Mouse (Mus musculus) heart, embryonic 13.5 days (tissue): ENCODE measurements around the gene Vav3. TPM values are rescaled to one million over a fixed set of nuclear protein-coding genes. Genes with fewer than 3 reads are reported as not detected.

Experiments used
- ATAC-seq: fragments of 200-750 bp; cut with Nextera tagmentation; 2 replicates; pipeline ENCODE4 v1.8.0; 2017; ENCODE audit warnings: moderate TSS enrichment; ENCODE audit not compliant: insufficient number of reproducible peaks, low FRiP score, low TSS enrichment; ENCODE audit errors: extremely low read depth
- H3K27ac ChIP-seq: fragments of 300-500 bp; sonication (generic); replicated peaks from 2 replicates; pipeline ENCODE4 v1.5.1; 2015; ENCODE audit warnings: moderate library complexity, mild to moderate bottlenecking, inconsistent platforms
- H3K27me3 ChIP-seq: fragments of 300-500 bp; sonication (generic); replicated peaks from 2 replicates; pipeline ENCODE4 v1.6.1; 2015; ENCODE audit warnings: mild to moderate bottlenecking, inconsistent platforms
- H3K36me3 ChIP-seq: fragments of 300-500 bp; sonication (generic); 2 replicates; pipeline ENCODE4 v1.6.1; 2015; ENCODE audit warnings: mild to moderate bottlenecking, inconsistent platforms
- H3K4me1 ChIP-seq: fragments of 300-500 bp; sonication (generic); 2 replicates; pipeline ENCODE4 v1.6.1; 2015; ENCODE audit warnings: inconsistent platforms
- H3K4me2 ChIP-seq: fragments of 300-500 bp; sonication (generic); 2 replicates; pipeline ENCODE4 v1.6.1; 2015; ENCODE audit warnings: inconsistent platforms, mild to moderate bottlenecking, moderate library complexity
- H3K4me3 ChIP-seq: fragments of 300-500 bp; sonication (generic); 2 replicates; pipeline ENCODE4 v1.5.1; 2015; ENCODE audit warnings: moderate library complexity, mild to moderate bottlenecking, inconsistent platforms
- H3K9ac ChIP-seq: fragments of 300-500 bp; sonication (generic); 2 replicates; pipeline ENCODE4 v1.6.1; 2015; ENCODE audit warnings: inconsistent platforms, mild to moderate bottlenecking, moderate library complexity
- H3K9me3 ChIP-seq: fragments of 300-500 bp; sonication (generic); 2 replicates; pipeline ENCODE4 v1.6.1; 2016; ENCODE audit warnings: inconsistent platforms
- WGBS: fragments of 180-500 bp; shearing (Covaris S2); methylation state at CpG from one replicate; pipeline ENCODE4 v1.1.7; 2015; ENCODE audit warnings: mixed read lengths; 5-methylcytosine and 5-hydroxymethylcytosine counted together
- polyA plus RNA-seq: library from polyadenylated mRNA; unstranded; fragments of >200 nt; fragmentation: Nextera tagmentation; extraction: Ambion mirVana; gene quantifications from 2 replicates; pipeline ENCODE4 v1.2.1, GENCODE M21; 2015

Gene Vav3
- polyA plus RNA-seq, 1 experiment from 2014 or later = 7.5 TPM

GRCm38 (mm10) chr3:109561776-109562175 lies 221.3 kb downstream of the Vav3 start:
- Histone ChIP-seq H3K27me3 (no peaks in the 10 kb centered on the region), H3K27ac (no peak overlapping the region), H3K9ac (no peak overlapping the region), H3K9me3 (no peaks in the 10 kb centered on the region), H3K36me3 (no peaks in the 10 kb centered on the region), H3K4me2 (no peak overlapping the region), H3K4me1 (no peaks in the 10 kb centered on the region), H3K4me3 (no peak overlapping the region)
- no peak for ATAC-seq
- WGBS = 26% methylated on average over 7 of the region's 7 CpGs

GRCm38 (mm10) chr3:109562268-109562667 lies 221.8 kb downstream of the Vav3 start:
- Histone ChIP-seq H3K36me3 (no peaks in the 10 kb centered on the region), H3K4me3 (no peak overlapping the region), H3K4me1 (no peaks in the 10 kb centered on the region), H3K9ac (no peak overlapping the region), H3K27me3 (no peaks in the 10 kb centered on the region), H3K4me2 (no peak overlapping the region), H3K27ac (no peak overlapping the region), H3K9me3 (no peaks in the 10 kb centered on the region)
- 61% methylated on average over 4 of the region's 4 CpGs for WGBS
- no peak for ATAC-seq

- no peak overlapping the region for H3K4me3 ChIP-seq
- no peak overlapping the region for H3K9ac ChIP-seq
- no peak overlapping the region for H3K27ac ChIP-seq
- WGBS = 90% methylated on average over 2 of the region's 2 CpGs
- no peak for ATAC-seq
- peaks cover 8% of the 10 kb centered on the region for H3K4me1 ChIP-seq
- no peaks in the 10 kb centered on the region for H3K9me3 ChIP-seq
- H3K36me3 ChIP-seq = no peaks in the 10 kb centered on the region
- no peak overlapping the region for H3K4me2 ChIP-seq
- no peaks in the 10 kb centered on the region for H3K27me3 ChIP-seq
Measured at GRCm38 (mm10) chr3:109564443-109564842, 224.0 kb downstream of the Vav3 start.

GRCm38 (mm10) chr3:109568542-109569265 lies 228.3 kb downstream of the Vav3 start:
- Histone ChIP-seq H3K27me3 (no peaks in the 10 kb centered on the region), H3K9me3 (no peaks in the 10 kb centered on the region), H3K27ac (no peak overlapping the region), H3K4me3 (no peak overlapping the region), H3K36me3 (no peaks in the 10 kb centered on the region), H3K4me1 (peaks cover 18% of the 10 kb centered on the region), H3K4me2 (no peak overlapping the region), H3K9ac (no peak overlapping the region)
- no peak for ATAC-seq
- 34% methylated on average over 3 of the region's 3 CpGs for WGBS

GRCm38 (mm10) chr3:109571483-109571882 lies 231.0 kb downstream of the Vav3 start:
- no peaks in the 10 kb centered on the region for H3K36me3 ChIP-seq
- no peaks in the 10 kb centered on the region for H3K27me3 ChIP-seq
- ATAC-seq = no peak
- no peaks in the 10 kb centered on the region for H3K9me3 ChIP-seq
- H3K9ac ChIP-seq = no peak overlapping the region
- H3K4me1 ChIP-seq = peaks cover 21% of the 10 kb centered on the region
- no peak overlapping the region for H3K4me3 ChIP-seq
- H3K4me2 ChIP-seq = no peak overlapping the region
- no peak overlapping the region for H3K27ac ChIP-seq
- 72% methylated on average over 1 of the region's 1 CpGs for WGBS

GRCm38 (mm10) chr3:109572871-109573270 lies 232.4 kb downstream of the Vav3 start:
- Histone ChIP-seq H3K4me3 (no peak overlapping the region), H3K9me3 (no peaks in the 10 kb centered on the region), H3K4me1 (peaks cover 21% of the 10 kb centered on the region), H3K27me3 (no peaks in the 10 kb centered on the region), H3K4me2 (no peak overlapping the region), H3K27ac (no peak overlapping the region; the same call in 1 of the 2 replicates), H3K9ac (no peak overlapping the region), H3K36me3 (no peaks in the 10 kb centered on the region)
- 17% methylated on average over 3 of the region's 3 CpGs for WGBS
- ATAC-seq = no peak

GRCm38 (mm10) chr3:109573549-109574146 lies 233.2 kb downstream of the Vav3 start:
- Histone ChIP-seq H3K27ac (no peak overlapping the region), H3K4me3 (no peak overlapping the region), H3K4me2 (0 out of 2 replicates have a peak overlapping the region, but pooled peaks have one; percentile 6), H3K27me3 (no peaks in the 10 kb centered on the region), H3K4me1 (peaks cover 18% of the 10 kb centered on the region), H3K9me3 (no peaks in the 10 kb centered on the region), H3K36me3 (no peaks in the 10 kb centered on the region), H3K9ac (no peak overlapping the region)
- WGBS = 41% methylated on average over 10 of the region's 10 CpGs
- no peak for ATAC-seq

- ATAC-seq = no peak
- Histone ChIP-seq H3K27ac (no peak overlapping the region), H3K36me3 (no peaks in the 10 kb centered on the region), H3K9me3 (no peaks in the 10 kb centered on the region), H3K4me2 (0 out of 2 replicates have a peak overlapping the region, but pooled peaks have one; percentile 6), H3K4me1 (peaks cover 13% of the 10 kb centered on the region), H3K4me3 (no peak overlapping the region), H3K9ac (no peak overlapping the region), H3K27me3 (no peaks in the 10 kb centered on the region)
- WGBS = 80% methylated on average over 6 of the region's 6 CpGs
Measured at GRCm38 (mm10) chr3:109574161-109574560, 233.7 kb downstream of the Vav3 start.

- Histone ChIP-seq H3K4me1 (peaks cover 6% of the 10 kb centered on the region; the same call in 1 of the 2 replicates), H3K4me2 (no peak overlapping the region), H3K4me3 (no peak overlapping the region), H3K9ac (no peak overlapping the region), H3K27ac (no peak overlapping the region), H3K36me3 (no peaks in the 10 kb centered on the region), H3K27me3 (no peaks in the 10 kb centered on the region), H3K9me3 (no peaks in the 10 kb centered on the region)
- WGBS = 80% methylated on average over 3 of the region's 3 CpGs
- ATAC-seq = no peak
Measured at GRCm38 (mm10) chr3:109578347-109578746, 237.9 kb downstream of the Vav3 start.

- WGBS = 58% methylated on average over 7 of the region's 7 CpGs
Measured at GRCm38 (mm10) chr3:109578983-109579382, 238.5 kb downstream of the Vav3 start.

GRCm38 (mm10) chr3:109585946-109586345 lies 245.5 kb downstream of the Vav3 start:
- no peaks in the 10 kb centered on the region for H3K36me3 ChIP-seq

More at GRCm38 (mm10) chr3:109578983-109579382, 238.5 kb downstream of the Vav3 start:
- no peak for ATAC-seq
- Histone ChIP-seq H3K36me3 (no peaks in the 10 kb centered on the region), H3K27me3 (no peaks in the 10 kb centered on the region), H3K4me1 (peaks cover under 1% of the 10 kb centered on the region; the same call in 1 of the 2 replicates), H3K9ac (no peak overlapping the region), H3K4me2 (no peak overlapping the region), H3K9me3 (no peaks in the 10 kb centered on the region), H3K27ac (no peak overlapping the region), H3K4me3 (no peak overlapping the region)

GRCm38 (mm10) chr3:109592970-109593369 lies 252.5 kb downstream of the Vav3 start:
- no peaks in the 10 kb centered on the region for H3K27me3 ChIP-seq
- no peak overlapping the region for H3K4me2 ChIP-seq
- WGBS = 81% methylated on average over 6 of the region's 6 CpGs
- no peak overlapping the region for H3K4me3 ChIP-seq
- H3K9ac ChIP-seq = no peak overlapping the region
- H3K27ac ChIP-seq = no peak overlapping the region
- H3K4me1 ChIP-seq = peaks cover 7% of the 10 kb centered on the region
- no peaks in the 10 kb centered on the region for H3K9me3 ChIP-seq
- H3K36me3 ChIP-seq = no peaks in the 10 kb centered on the region
- ATAC-seq = no peak

More at GRCm38 (mm10) chr3:109585946-109586345, 245.5 kb downstream of the Vav3 start:
- H3K4me3 ChIP-seq = no peak overlapping the region
- no peaks in the 10 kb centered on the region for H3K4me1 ChIP-seq
- no peak overlapping the region for H3K27ac ChIP-seq
- ATAC-seq = no peak
- no peak overlapping the region for H3K9ac ChIP-seq
- no peak overlapping the region for H3K4me2 ChIP-seq
- H3K27me3 ChIP-seq = no peaks in the 10 kb centered on the region
- no peaks in the 10 kb centered on the region for H3K9me3 ChIP-seq
